25 mouse cellular contexts compared by ENCODE assay signal in genomic region chr5:120426572-120426971, GRCm38 (mm10). TPM values are rescaled to one million over a fixed set of nuclear protein-coding genes. Genes with fewer than 3 reads are reported as not detected.
DNase-seq lines count a peak whose midpoint lies in the region; ATAC-seq and TF ChIP-seq lines count a peak whose summit lies in the region.
"Had no signal": no experiment of that assay in that cellular context is flagged by ENCODE, and none has a peak within 500 bp of the region (broad histone marks: within the 10 kb centered on the region; RNA-seq: fewer than 3 reads in every experiment).

No protein-coding gene starts in this region.

- peak overlapping the region; percentile 39; the same call in 1 of the 2 replicates for H3K4me2 ChIP-seq in forebrain, embryonic 11.5 days (ENCODE audit: low read depth, low read length, severe bottlenecking)
- H3K4me2 ChIP-seq in forebrain, embryonic 15.5 days (replicated peaks) = no peak overlapping the region
- peak overlapping the region; percentile 33 for H3K4me2 ChIP-seq in hindbrain, embryonic 11.5 days (replicated peaks; ENCODE audit: low read depth, low read length)
- peak overlapping the region; percentile 57 for H3K4me2 ChIP-seq in midbrain, postnatal 0 days (ENCODE audit: low read depth, low read length, poor library complexity, severe bottlenecking)
- H3K4me2 ChIP-seq: limb, embryonic 15.5 days had no signal

- H3K4me1 ChIP-seq in forebrain, embryonic 11.5 days (replicated peaks; ENCODE audit: control insufficient read depth, insufficient read depth, low read length) = peaks cover 9% of the 10 kb centered on the region; the same call in 1 of the 2 replicates
- peaks cover 26% of the 10 kb centered on the region for H3K4me1 ChIP-seq in forebrain, embryonic 15.5 days
- no peaks in the 10 kb centered on the region for H3K4me1 ChIP-seq in hindbrain, embryonic 11.5 days (replicated peaks; ENCODE audit: control insufficient read depth, insufficient read depth, low read length)
- H3K4me1 ChIP-seq in midbrain, embryonic 10.5 days = peaks cover 44% of the 10 kb centered on the region
- H3K4me1 ChIP-seq in midbrain, postnatal 0 days (ENCODE audit: insufficient read depth, low read length) = no peaks in the 10 kb centered on the region

- H3K4me3 ChIP-seq in forebrain, embryonic 11.5 days (ENCODE audit: low read depth, low read length) = 0 out of 2 replicates have a peak overlapping the region, but pooled peaks have one; percentile 1
- H3K4me3 ChIP-seq in forebrain, embryonic 15.5 days = no peak overlapping the region
- H3K4me3 ChIP-seq in hindbrain, embryonic 11.5 days (ENCODE audit: low read depth, low read length) = peak overlapping the region; percentile 19; the same call in 1 of the 2 replicates
- peak overlapping the region; percentile 59 for H3K4me3 ChIP-seq in midbrain, embryonic 10.5 days
- H3K4me3 ChIP-seq in midbrain, postnatal 0 days (ENCODE audit: low read depth, low read length) = peak overlapping the region; percentile 28; the same call in 1 of the 2 replicates
- H3K4me3 ChIP-seq: limb, embryonic 15.5 days had no signal

- 4% methylated on average over 10 of the region's 10 CpGs for WGBS in forebrain, embryonic 11.5 days
- WGBS in forebrain, embryonic 15.5 days = 3% methylated on average over 10 of the region's 10 CpGs
- under 1% methylated on average over 10 of the region's 10 CpGs for WGBS in hindbrain, embryonic 11.5 days
- 2% methylated on average over 10 of the region's 10 CpGs for WGBS in midbrain, embryonic 10.5 days
- WGBS in midbrain, postnatal 0 days = 2% methylated on average over 10 of the region's 10 CpGs

- H3K9me3 ChIP-seq in forebrain, embryonic 11.5 days (ENCODE audit: control insufficient read depth, low read length) = no peaks in the 10 kb centered on the region
- H3K9me3 ChIP-seq in forebrain, embryonic 15.5 days = no peaks in the 10 kb centered on the region
- H3K9me3 ChIP-seq in hindbrain, embryonic 11.5 days (ENCODE audit: control insufficient read depth, low read length) = no peaks in the 10 kb centered on the region
- H3K9me3 ChIP-seq in midbrain, embryonic 10.5 days (replicated peaks) = no peaks in the 10 kb centered on the region
- no peaks in the 10 kb centered on the region for H3K9me3 ChIP-seq in midbrain, postnatal 0 days (ENCODE audit: low read length)
- H3K9me3 ChIP-seq: G1E; limb, embryonic 15.5 days had no signal

- H3K27me3 ChIP-seq in forebrain, embryonic 11.5 days (ENCODE audit: control insufficient read depth, insufficient read depth, low read length) = peaks cover 74% of the 10 kb centered on the region
- H3K27me3 ChIP-seq in forebrain, embryonic 15.5 days = peaks cover 80% of the 10 kb centered on the region
- H3K27me3 ChIP-seq in hindbrain, embryonic 11.5 days (ENCODE audit: control insufficient read depth, insufficient read depth, low read length) = peaks cover 77% of the 10 kb centered on the region
- peaks cover 100% of the 10 kb centered on the region for H3K27me3 ChIP-seq in midbrain, embryonic 10.5 days (ENCODE audit: low read depth, poor library complexity, severe bottlenecking)
- peaks cover 43% of the 10 kb centered on the region for H3K27me3 ChIP-seq in midbrain, postnatal 0 days (ENCODE audit: insufficient read depth, low read length)

- H3K36me3 ChIP-seq in forebrain, embryonic 11.5 days (ENCODE audit: control insufficient read depth, insufficient read depth, low read length) = no peaks in the 10 kb centered on the region
- no peaks in the 10 kb centered on the region for H3K36me3 ChIP-seq in forebrain, embryonic 15.5 days
- H3K36me3 ChIP-seq in hindbrain, embryonic 11.5 days (ENCODE audit: control insufficient read depth, insufficient read depth, low read length) = no peaks in the 10 kb centered on the region
- H3K36me3 ChIP-seq in midbrain, embryonic 10.5 days = no peaks in the 10 kb centered on the region
- no peaks in the 10 kb centered on the region for H3K36me3 ChIP-seq in midbrain, postnatal 0 days (ENCODE audit: insufficient read depth, low read length)
- H3K36me3 ChIP-seq: G1E; limb, embryonic 15.5 days had no signal

- ATAC-seq in forebrain, embryonic 11.5 days (replicated peaks; ENCODE audit: low FRiP score) = no peak
- ATAC-seq in forebrain, embryonic 15.5 days (replicated peaks) = no peak
- no peak for ATAC-seq in hindbrain, embryonic 11.5 days (ENCODE audit: low FRiP score)
- no peak for ATAC-seq in midbrain, postnatal 0 days (ENCODE audit: low FRiP score)
- no peak for ATAC-seq in CD4-positive, CD25-positive, alpha-beta regulatory T cell, adult 4 months
- ATAC-seq: lung, postnatal 0 days had no signal

- no peak overlapping the region for H3K27ac ChIP-seq in forebrain, embryonic 11.5 days (ENCODE audit: low read depth, low read length)
- no peak overlapping the region for H3K27ac ChIP-seq in forebrain, embryonic 15.5 days (replicated peaks)
- peak overlapping the region; percentile 89 for H3K27ac ChIP-seq in hindbrain, embryonic 11.5 days (ENCODE audit: low read depth, low read length)
- peak overlapping the region; percentile 71 for H3K27ac ChIP-seq in midbrain, embryonic 10.5 days (replicated peaks)
- peak overlapping the region; percentile 85 for H3K27ac ChIP-seq in midbrain, postnatal 0 days (ENCODE audit: low read depth, low read length)
- H3K27ac ChIP-seq: kidney, postnatal 0 days; limb, embryonic 15.5 days had no signal

- no peak for TF ChIP-seq CTCF in midbrain, postnatal 0 days (IDR thresholded peaks at IDR 0.05)

- DNase-seq in forebrain, embryonic 11.5 days (ENCODE audit: low spot score) = peak; percentile 56
- DNase-seq in hindbrain, embryonic 11.5 days (ENCODE audit: low spot score) = no peak
- DNase-seq in midbrain, embryonic 10.5 days (ENCODE audit: low spot score) = peak; percentile 31
- no peak for DNase-seq in midbrain, postnatal 0 days (ENCODE audit: low spot score)
- no peak for DNase-seq in right cerebral cortex, postnatal 10 days (ENCODE audit: low spot score in 2 of 2)
- DNase-seq in T-cell, adult 2 months (ENCODE audit: low spot score) = no peak
- DNase-seq: adrenal gland, postnatal 25 days; cerebellum, adult 11-12 months; cerebellum, postnatal 25 days; heart, adult 18-20 months; kidney, adult 11 months; thymus, postnatal 14 days had no signal

- no peak overlapping the region; the same call in none of the 2 replicates for H3K9ac ChIP-seq in forebrain, embryonic 11.5 days (ENCODE audit: low read length)
- no peak overlapping the region for H3K9ac ChIP-seq in forebrain, embryonic 15.5 days (replicated peaks)
- peak overlapping the region; percentile 35; the same call in 1 of the 2 replicates for H3K9ac ChIP-seq in hindbrain, embryonic 11.5 days (ENCODE audit: low read depth, low read length)
- H3K9ac ChIP-seq in midbrain, postnatal 0 days (replicated peaks; ENCODE audit: low read length, poor library complexity, severe bottlenecking) = peak overlapping the region; percentile 69
- H3K9ac ChIP-seq: limb, embryonic 15.5 days had no signal

RNA-seq across cellular contexts. Expression of gene Lhx5, which starts 4.9 kb away (rescaled TPM):
- 22.7 and 25.2 TPM in 2 replicates for polyA plus RNA-seq in forebrain, embryonic 11.5 days (2014; fragmentation: Nextera tagmentation; extraction: Ambion mirVana)
- polyA plus RNA-seq in forebrain, embryonic 15.5 days (2015; fragmentation: Nextera tagmentation; extraction: Ambion mirVana) = 6.3 and 7.0 TPM in 2 replicates
- polyA plus RNA-seq in hindbrain, embryonic 11.5 days (2014; fragmentation: Nextera tagmentation; extraction: Ambion mirVana) = 36.1 and 41.6 TPM in 2 replicates
- 23.5 and 30.5 TPM in 2 replicates for polyA plus RNA-seq in midbrain, embryonic 10.5 days (2016; fragmentation: Nextera tagmentation; extraction: Ambion mirVana)
- total RNA-seq in midbrain, postnatal 0 days (2014; rRNA removed) = 27.0 and 30.3 TPM in 2 replicates
- polyA plus RNA-seq in midbrain, postnatal 0 days (2015; fragmentation: Nextera tagmentation; extraction: Ambion mirVana) = 13.9 and 14.7 TPM in 2 replicates
- not detected for polyA plus RNA-seq in CD4-positive, CD25-positive, alpha-beta regulatory T cell, adult 4 months (2017; shearing (Covaris generic))
- total RNA-seq: adrenal gland, postnatal 25 days; gastrocnemius, adult 8-10 months; heart, adult 18-20 months; layer of hippocampus, adult 18-20 months; layer of hippocampus, postnatal 25 days had no signal
- polyA plus RNA-seq: G1E; heart, postnatal 0 days; kidney, postnatal 0 days; limb, embryonic 15.5 days; liver, embryonic 16.5 days; lung, postnatal 0 days had no signal

RNA-seq across cellular contexts. Expression of gene Sdsl, which starts 46.0 kb away (rescaled TPM):
- polyA plus RNA-seq in forebrain, embryonic 11.5 days (2014; fragmentation: Nextera tagmentation; extraction: Ambion mirVana) = 4.5 and 6.0 TPM in 2 replicates
- 2.3 and 2.6 TPM in 2 replicates for polyA plus RNA-seq in forebrain, embryonic 15.5 days (2015; fragmentation: Nextera tagmentation; extraction: Ambion mirVana)
- 5.8 and 6.7 TPM in 2 replicates for polyA plus RNA-seq in hindbrain, embryonic 11.5 days (2014; fragmentation: Nextera tagmentation; extraction: Ambion mirVana)
- polyA plus RNA-seq in midbrain, embryonic 10.5 days (2016; fragmentation: Nextera tagmentation; extraction: Ambion mirVana) = 5.5 and 6.2 TPM in 2 replicates
- total RNA-seq in midbrain, postnatal 0 days (2014; rRNA removed) = 3.4 and 4.4 TPM in 2 replicates
- 5.8 and 6.0 TPM in 2 replicates for polyA plus RNA-seq in midbrain, postnatal 0 days (2015; fragmentation: Nextera tagmentation; extraction: Ambion mirVana)
- polyA plus RNA-seq in CD4-positive, CD25-positive, alpha-beta regulatory T cell, adult 4 months (2017; shearing (Covaris generic)) = not detected

RNA-seq across cellular contexts. Expression of gene Sds, which starts 49.8 kb away (rescaled TPM):
- not detected in 2 replicates for polyA plus RNA-seq in forebrain, embryonic 11.5 days (2014; fragmentation: Nextera tagmentation; extraction: Ambion mirVana)
- polyA plus RNA-seq in forebrain, embryonic 15.5 days (2015; fragmentation: Nextera tagmentation; extraction: Ambion mirVana) = not detected in 2 replicates
- polyA plus RNA-seq in hindbrain, embryonic 11.5 days (2014; fragmentation: Nextera tagmentation; extraction: Ambion mirVana) = not detected in 2 replicates
- not detected in 2 replicates for polyA plus RNA-seq in midbrain, embryonic 10.5 days (2016; fragmentation: Nextera tagmentation; extraction: Ambion mirVana)
- not detected in 2 replicates for total RNA-seq in midbrain, postnatal 0 days (2014; rRNA removed)
- 0.17 and 0.23 TPM in 2 replicates for polyA plus RNA-seq in midbrain, postnatal 0 days (2015; fragmentation: Nextera tagmentation; extraction: Ambion mirVana)
- polyA plus RNA-seq in CD4-positive, CD25-positive, alpha-beta regulatory T cell, adult 4 months (2017; shearing (Covaris generic)) = not detected
- total RNA-seq: adrenal gland, postnatal 25 days; G1E; left cerebral cortex, postnatal 14 days had no signal
- polyA plus RNA-seq: G1E; heart, postnatal 0 days; kidney, postnatal 0 days; lung, postnatal 0 days; small intestine, adult 2 months had no signal

Comparison
In these comparisons a context has a peak if more than half of its experiments do, and no peak if none do; other contexts are left out.
1. DNase-seq: peak in forebrain, embryonic 11.5 days (single experiment) and midbrain, embryonic 10.5 days (single experiment); none in hindbrain, embryonic 11.5 days (single experiment), midbrain, postnatal 0 days (single experiment), right cerebral cortex, postnatal 10 days (0 of 2) and T-cell, adult 2 months (single experiment).
2. H3K27ac ChIP-seq: peak in hindbrain, embryonic 11.5 days (single experiment), midbrain, embryonic 10.5 days (single experiment) and midbrain, postnatal 0 days (single experiment); none in forebrain, embryonic 11.5 days (single experiment) and forebrain, embryonic 15.5 days (single experiment).
3. H3K9ac ChIP-seq: peak in hindbrain, embryonic 11.5 days (single experiment) and midbrain, postnatal 0 days (single experiment); none in forebrain, embryonic 11.5 days (single experiment) and forebrain, embryonic 15.5 days (single experiment).